Mouse (Mus musculus): Measurements from ENCODE around the gene Dnah2.
"Not testable (repeated sequence)": the region's sequence is repeated elsewhere in the genome, so short reads cannot be mapped to it uniquely, and the experiment has no call there.

The Dnah2 gene

DNA sequence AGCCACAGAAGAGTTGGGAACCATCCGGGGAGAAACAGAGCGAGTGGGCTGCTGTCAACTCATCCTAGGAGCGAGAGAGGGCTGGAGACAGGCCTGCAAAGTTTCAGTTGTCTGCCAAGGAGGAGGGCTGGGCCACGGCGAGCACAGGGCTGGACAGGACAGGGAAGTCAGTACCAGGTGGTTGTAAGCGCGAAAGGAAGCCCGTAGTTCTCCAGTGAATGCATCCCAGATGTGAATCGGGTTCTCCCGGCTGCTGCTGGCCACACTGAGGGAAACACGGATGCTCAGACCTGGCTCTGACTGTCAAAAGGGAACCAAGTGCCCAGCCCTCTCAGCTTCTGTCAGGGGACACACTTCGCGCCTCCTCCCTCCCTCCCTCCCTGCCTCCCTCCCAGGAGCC lies 14.5 kb upstream of the Dnah2 start:
- DNase-seq (ENCODE audit: low spot score) = no peak

DNA sequence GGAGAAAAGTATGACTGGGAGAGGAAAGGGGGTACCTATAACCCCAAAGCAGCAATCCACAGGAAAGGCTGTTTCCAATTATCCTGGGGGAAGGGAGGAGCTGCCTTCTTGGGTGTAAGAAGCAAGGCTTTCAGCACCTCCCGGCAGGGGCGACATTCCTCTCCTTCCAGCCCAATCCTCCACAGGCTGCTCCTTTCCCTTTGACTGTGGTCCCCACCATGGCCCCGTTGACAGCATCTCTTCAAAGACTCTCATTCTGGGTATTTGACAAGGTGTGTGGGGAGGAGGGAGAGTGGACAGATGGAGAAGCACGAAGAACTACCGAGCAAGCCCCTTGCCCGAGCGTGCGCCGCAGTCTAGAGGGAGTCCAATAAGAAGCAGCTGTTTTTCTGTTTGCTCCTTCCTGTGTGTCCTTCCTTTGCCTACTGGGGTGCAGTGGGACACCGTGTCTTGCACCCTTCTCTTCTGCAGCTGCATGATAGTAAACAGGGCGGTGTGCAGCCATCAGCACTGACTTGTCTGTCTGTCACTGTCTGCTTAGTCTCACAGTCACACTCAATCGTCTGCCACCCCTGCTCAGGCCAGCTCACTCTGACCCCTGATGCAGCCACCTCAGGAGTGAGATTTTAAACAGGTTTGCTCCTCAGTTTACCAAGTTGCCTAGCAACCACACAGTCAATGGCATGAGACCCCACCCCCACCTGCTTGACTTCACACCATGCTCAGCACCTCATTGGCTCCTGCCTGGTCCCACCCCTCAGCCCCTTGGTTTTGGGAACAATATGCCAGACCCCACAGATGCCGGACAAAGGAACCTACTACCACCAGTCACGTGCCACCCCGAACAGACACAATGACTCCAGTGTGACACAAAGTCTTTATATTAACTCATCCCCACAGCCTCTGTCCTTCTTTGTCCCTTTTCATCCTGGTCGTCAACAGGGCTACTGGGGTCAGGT lies 12.3 kb upstream of the Dnah2 start:
- no peak for DNase-seq (ENCODE audit: low spot score)

DNA sequence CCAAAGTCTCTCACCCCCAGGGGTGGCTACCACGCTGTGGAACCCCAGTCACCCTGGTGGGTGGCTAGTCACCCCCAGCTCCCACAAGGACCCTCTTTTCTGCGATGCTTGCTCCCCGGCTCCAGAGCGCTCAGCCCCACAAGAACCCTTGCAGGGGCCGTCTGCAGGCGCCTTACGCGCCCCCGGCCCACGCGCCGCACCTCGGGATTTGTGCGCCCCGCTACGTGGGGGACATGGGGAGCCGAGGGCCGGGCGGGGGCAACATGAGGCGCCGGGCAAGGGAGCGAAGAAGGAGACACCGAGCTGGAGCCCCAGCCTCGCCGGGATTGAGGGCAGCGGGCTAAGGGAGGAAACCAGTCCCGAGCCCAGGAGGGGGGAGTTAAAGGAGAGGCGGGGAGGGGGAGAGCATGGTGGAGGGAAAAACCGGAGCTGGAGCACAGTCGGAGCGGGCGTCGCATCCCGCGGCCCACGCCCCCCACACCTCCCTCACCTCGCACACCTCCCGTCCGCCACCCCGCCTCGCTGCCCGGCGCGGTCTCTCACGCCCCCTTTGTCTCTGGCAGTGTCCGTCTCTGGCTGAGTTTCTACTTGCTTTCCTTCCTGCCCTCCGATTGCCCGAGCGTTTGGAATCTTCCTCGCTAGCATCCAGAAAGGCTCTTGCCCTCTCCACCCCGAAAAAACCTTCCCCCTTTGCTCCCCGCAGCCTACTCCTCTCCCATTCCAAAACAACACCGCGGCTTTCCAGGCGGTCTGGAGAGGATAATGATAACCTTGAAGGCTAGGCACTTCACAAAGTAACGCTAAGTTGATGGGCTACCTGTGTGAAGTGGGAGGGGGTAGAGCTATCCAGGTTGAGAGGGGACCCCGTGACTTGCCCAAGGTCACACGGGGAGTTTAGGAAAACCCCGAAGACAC lies 11.2 kb upstream of the Dnah2 start, which contains the start of gene Efnb3:
Gene Efnb3, minus strand, starts transcription at position 355 of the 915 bp plus-strand sequence.
- DNase-seq (ENCODE audit: low spot score) = no peak

DNA sequence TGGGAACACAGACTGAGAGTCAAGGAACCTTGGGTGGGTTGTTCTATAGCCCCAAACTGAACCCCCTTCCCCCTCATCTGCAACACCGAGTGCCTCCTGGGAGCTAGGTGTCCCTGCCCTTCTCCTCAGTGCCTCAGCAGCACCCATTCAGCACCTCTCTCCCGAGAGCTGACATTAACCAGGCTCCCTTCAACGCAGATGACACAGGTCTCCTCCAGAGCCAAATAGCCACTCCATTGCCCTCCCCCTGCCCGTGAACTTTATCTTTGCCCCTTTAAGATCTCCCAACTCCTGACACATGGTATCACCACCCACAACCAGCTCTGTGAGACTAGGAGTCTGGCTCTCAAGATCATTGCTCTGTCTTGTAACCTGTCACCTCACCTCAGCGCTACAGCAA lies 10.3 kb upstream of the Dnah2 start:
- DNase-seq (ENCODE audit: low spot score) = no peak

DNA sequence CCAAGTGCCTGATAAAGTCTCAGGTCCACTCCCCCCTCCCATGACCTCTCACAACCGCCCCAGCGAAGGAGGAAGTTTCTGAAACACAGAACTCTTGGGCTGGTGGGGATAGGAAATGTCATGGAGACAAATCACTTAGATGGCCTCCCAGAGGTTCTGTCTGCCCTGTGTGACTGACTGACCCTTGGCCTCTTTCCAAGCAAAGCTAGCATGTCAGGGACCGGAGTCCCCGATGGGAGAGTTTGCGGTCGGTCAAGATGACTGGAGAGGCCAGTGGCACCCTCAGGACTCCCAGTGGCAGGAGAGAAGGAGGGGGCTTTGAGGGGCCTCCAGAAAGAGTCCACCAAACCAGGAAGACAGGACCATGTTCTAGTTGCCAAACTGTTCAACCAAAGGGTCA lies 9.8 kb upstream of the Dnah2 start:
- DNase-seq (ENCODE audit: low spot score) = no peak

DNA sequence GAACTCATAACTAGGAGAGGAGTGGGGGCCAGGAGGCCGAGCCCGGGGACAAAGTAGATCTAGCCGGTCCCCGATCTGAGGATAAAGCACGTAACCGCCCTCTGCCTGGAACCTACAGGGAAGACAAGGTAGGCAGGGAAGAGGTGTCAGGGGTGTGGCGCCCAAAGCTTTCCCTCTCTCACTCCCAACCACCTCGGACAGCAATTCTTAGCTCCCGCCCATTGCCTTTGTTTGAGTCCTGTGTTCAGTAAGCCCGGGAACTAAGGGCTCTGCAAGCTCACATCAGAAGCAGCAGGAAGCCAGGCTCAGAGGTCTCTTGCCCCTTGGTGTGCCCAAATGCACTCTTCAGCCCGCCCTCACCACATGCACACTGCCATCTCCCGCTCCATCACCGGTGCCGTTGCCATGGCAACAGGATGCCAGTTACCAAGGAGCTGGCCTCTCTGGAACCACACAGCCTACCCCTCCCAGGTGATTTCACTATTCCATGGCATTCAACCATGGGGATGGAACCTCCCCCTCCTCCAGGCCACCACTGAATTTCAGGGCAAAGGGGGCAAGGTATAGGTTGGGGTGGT lies 8.6 kb upstream of the Dnah2 start:
- DNase-seq (ENCODE audit: low spot score) = no peak

DNA sequence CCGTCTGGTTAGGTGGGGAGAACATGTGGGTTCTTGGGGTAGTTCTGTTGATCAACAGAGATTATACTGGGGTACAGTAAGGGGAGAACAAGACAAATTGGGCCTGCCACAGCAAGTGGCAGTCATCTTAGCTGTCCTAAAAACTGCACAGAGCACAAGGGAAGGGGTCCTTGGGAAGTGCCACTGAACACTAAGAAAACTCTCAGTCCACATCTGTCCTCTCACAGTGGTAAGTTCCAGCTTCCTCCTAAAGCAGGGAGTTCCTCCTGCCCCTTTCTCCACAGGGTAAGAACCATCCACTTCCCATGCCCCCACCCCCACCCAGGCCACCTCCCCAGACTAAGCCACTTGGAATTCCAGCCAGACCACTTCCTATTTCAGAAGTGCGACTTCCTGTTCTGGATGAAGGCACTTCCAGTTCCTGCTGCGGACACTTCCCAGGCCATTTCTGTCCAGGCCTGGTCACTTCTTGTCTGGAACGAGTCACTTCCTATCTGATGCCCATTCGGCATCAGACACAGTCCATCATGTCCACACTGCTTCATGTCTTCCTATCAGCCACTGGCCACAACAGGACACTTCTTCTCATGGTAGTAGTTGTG lies 5.7 kb upstream of the Dnah2 start:
- no peak for DNase-seq (ENCODE audit: low spot score)

DNA sequence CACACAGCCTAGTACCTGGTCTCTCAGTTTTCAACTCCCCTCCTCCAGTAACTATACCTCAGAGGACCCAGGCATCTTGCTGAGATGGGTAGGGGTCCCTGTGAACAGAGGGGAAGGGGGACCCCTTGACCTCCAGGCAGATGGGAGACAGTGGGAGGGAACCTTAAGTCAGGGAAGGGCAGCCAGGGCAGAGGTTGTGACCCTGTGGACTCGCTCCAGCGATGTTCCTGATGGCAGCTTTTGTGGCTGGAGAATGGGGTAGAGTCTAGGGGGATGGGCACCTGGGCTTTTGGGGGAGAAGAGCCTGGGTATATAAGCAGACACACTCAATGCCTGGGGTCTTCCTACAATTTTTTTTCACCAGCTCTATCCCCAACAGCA lies 4.4 kb upstream of the Dnah2 start:
- no peak for DNase-seq (ENCODE audit: low spot score)

DNA sequence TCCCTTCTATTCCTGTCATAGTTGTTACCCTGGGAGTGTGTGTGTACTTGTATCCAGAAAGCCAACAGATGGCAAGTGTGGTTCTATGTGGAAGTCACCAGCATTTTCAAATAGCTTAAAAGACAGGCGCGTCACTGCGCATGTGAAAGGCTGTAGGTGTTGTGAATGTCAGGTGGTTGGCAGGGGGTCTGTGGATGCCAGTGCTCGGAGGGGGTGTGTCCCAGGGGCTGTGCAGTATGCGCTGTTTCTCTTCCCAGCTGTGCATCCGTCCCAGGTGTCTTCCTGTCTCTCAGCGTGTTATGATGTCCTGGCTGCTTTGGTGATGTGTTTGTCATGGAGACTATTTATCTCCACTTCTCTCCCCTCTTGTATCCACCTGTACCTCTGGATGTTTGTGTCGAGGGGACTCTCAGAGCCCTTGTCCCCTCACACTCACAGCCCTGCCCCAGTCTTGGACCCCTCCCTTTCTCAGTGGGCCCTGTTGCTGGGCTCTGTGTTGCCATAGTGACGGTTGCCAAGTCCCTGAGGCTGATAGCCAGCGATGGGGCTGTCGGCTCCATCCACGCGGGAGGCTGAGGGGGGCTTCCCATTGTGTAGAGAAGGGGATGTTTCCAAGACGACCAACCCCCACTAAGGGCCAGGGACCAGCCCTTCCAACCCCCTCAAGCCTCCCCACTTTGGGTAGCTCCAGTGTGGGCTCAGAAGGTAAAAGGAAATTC lies 3.9 kb upstream of the Dnah2 start:
- DNase-seq (ENCODE audit: low spot score) = no peak

DNA sequence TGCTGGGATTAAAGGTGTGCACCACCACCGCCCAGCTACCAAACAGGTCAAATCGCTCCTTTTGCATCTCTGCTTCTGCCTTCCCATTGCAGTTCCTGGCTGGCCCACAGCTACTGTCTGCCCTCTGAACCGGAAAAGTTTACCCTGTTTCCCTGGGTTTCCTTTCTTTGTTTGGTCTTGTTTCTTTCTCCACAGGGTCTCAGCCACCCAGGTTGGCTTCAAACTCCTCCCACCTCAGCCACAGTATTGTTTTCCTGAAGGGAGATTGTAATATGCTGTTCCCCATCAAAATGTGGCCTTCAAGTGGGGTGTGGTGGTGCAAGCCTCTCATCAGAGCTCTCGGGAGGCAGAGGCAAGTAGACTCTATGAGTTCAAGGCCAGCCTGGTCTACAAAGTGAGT lies 2.4 kb upstream of the Dnah2 start:
- DNase-seq (ENCODE audit: low spot score) = no peak

DNA sequence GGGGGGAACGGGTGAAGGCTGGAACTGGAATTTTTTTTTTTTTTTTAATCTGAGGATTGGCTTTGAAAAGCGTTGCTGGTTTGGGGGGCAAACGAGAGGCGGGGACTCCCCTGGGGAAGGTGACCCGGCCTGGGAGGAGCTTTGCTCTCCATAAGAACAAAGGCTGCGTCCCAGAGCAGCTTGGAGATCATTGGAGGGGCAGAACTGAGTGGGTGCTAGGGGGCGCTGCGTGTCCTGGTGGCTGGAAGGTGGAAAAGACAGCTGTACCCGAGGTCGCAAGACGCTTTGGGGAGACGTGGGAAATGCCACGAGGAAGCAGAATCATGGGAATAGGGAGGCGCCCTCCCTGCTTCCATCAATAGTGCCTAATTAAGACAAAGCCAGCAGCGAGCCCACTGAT lies 1.8 kb downstream of the Dnah2 start:
- peak; percentile 53 for DNase-seq (ENCODE audit: low spot score)

DNA sequence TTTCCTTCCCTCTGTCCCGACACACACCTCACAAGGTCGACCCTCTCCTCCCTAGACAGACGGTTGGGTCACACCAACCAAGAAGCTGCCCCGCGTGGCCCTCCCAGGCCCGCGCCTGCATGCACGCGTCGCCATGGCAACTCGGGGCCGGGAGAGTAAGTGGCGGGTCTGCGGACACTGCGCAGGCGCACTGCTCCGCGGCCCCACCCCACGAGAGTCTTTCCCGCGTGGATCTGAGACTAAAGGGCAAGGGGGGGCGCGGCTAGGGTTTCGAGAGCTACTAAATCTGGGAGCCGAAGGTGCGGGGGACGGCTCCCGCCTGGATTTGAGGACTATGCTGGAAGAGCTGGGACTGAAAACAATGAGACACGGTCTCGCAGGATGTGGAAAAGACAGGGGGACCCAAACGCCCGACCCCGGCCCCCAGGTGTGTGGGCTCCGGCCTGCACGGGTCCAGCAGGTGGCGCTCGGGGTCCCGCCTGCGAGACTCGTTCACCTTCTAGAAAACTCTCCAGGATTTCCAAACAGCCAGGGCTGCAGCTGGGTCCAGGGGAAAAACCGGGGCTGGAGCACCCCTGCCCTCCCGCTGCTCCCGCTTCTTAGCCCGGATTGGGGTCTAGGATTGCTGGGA lies 2.4 kb downstream of the Dnah2 start:
- peak; percentile 80 for DNase-seq (ENCODE audit: low spot score)

DNA sequence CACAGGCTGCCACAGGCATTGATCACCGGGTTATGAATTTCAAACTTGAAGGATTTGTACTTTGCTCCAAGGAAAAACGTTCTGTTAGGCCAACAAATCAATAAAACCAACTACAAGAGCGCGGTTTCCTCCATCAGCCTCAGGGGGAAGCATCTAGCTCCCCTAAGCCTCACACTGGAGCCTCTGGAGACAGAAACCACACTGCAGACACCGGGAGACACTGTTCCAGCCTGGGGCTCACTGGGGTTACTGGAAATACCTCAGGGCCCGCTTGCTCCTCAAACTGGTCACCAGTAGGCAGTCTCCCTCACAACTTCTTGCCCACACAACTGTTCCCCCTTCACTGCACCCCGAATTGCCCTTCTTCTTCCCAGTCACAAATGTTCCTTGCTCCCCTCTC lies 3.0 kb downstream of the Dnah2 start:
- DNase-seq (ENCODE audit: low spot score) = no peak

DNA sequence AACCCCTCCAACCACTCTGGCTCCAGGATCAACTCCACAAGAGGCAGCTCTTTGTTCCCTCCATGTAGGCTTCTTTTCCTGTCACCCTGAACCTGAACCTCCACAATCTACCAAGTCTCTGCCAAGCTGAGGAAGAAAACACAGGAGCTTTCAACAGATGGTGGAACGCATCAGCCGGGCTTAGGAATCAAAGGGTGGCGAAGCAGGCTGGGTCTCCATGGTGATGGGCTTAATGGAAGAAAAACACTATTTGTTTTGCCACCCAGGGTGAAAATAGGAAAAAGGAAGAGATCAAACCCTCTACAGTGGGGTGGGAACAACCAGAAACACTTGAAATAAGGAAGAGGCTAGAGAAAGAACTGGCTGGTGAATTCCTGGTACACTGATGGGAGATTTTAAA lies 5.3 kb downstream of the Dnah2 start:
- no peak for DNase-seq (ENCODE audit: low spot score)

DNA sequence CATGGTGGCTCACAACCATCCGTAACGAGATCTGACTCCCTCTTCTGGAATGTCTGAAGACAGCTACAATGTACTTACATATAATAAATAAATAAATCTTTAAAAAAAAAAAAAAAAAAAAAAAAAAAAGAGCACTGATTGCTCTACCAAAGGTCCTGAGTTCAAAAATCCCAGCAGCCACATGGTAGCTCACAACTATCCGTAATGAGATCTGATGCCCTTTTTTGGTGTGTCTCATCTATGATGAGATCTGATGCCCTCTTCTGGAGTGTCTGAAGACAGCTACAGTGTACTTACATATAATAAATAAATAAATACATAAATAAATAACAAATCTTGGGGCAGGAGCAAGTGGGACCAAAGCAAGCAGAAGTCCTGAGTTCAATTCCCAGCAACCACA lies 7.2 kb downstream of the Dnah2 start:
- not testable (repeated sequence) for DNase-seq (ENCODE audit: low spot score)

DNA sequence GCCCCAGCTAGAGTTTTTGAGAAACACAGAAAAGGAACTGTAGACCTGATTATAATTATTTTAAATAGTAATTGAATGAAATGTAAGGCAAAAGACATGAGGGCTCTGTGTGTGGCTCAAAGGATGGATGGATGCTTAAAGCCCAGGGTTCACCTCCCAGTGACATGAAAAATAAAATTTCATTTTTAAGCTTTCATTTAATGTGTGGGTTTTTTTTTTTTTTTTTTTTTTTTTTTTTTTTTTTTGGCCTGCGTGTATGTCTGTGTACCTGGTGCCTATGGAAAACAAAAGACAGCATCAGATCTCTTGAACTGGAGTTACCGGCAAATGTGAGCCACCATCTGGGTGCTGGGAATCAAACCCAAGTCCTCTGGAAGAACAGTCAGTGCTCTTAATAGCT lies 8.2 kb downstream of the Dnah2 start:
- no peak for DNase-seq (ENCODE audit: low spot score)

DNA sequence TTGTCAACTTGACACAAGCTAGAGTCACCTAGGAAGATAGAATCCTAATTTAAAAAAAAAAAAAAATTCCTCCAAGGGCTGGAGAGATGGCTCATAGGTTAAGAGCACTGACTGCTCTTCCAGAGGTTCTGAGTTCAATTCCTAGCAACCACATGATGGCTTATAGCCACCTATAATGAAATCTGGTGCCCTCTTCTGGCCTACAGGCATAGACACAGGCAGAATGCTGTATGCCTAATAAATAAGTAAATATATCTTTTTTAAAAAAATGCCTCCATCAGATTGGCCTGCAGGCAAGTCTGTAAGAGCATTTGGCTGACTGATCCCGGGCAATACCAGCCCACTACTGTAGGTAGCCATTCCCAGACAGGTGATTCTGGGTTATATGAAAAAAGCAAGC lies 13.9 kb downstream of the Dnah2 start:
- no peak for DNase-seq (ENCODE audit: low spot score)

DNA sequence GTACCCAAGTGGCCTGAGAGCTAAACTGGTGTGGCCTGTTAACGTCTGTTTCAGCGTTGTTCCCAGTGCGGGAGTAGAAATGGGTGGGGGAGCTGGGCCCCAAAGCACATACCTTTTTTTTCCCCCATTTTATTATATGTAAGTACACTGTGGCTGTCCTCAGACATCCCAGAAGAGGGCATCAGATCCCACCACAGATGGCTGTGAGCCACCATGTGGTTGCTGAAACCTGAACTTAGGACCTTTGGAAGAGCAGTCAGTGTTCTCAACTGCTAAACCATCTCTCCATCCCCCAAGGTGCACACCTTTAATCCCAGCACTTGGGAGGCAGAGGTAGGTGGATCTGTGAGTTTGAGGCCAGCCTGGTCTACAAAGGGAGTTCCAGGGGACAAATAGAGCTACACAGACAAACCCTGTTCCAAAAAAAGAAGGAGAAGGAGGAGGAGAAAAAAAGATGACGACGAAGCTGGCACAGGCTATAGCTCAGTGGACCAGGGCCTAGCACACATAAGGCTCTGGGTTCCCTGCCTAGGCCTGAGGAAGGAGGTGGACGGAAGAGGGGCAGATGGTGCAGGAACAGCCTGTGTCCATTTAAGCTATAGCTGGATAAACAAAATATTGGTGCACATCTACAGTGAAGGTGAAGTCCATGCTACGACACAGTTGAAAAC lies 16.3 kb downstream of the Dnah2 start:
- DNase-seq (ENCODE audit: low spot score) = no peak

DNA sequence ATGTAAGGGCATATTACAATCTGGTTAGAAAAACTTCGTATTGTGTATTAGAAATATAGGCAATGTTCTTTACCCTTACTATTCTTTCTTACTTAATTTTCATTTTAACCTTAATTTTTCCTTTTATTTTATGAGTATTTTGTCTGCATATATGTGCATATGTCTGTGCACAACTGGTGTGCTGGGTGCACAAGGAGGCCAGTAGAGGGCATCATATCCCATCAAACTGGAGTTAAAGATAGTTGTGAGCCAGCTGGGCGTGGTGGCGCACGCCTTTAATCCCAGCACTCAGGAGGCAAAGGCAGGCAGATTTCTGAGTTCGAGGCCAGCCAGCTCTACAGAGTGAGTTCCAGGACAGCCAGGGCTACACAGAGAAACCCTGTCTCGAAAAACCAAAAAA lies 18.2 kb downstream of the Dnah2 start:
- DNase-seq (ENCODE audit: low spot score) = not testable (repeated sequence)

DNA sequence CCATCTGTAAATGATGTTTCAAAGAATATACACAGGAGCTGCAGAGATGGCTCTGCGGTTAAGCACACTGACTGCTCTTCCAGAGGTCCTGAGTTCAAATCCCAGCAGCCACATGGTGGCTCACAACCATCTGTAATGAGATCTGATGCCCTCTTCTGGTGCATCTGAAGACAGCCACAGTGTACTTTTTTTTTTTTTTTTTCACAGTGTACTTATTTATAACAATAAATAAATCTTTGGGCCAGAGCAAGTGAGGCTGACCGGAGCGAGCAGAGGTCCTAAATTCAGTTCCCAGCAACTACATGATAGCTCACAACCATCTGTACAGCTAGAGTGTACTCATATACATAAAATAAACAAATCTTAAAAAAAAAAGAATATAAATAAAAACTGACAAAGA lies 18.6 kb downstream of the Dnah2 start:
- DNase-seq (ENCODE audit: low spot score) = not testable (repeated sequence)

DNA sequence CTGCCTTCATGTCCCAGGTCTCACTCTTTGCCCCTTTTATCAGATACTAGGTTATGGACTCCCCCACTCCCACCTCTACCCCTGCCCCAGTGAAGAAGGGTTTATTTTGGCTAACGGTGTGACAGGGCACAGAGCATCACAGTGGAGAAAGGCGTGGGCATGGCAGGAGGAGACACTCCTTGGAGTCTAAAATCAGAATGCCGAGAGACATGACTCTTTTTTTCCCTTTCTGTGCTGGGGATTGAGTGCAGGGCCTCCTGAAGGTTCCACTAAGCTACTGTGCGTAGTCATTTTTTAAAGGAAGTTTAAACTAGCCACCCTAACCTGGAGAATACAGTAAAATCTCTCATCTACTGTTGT lies 20.9 kb downstream of the Dnah2 start:
- no peak for DNase-seq (ENCODE audit: low spot score)
